Mouse (Mus musculus) layer of hippocampus, adult 2 months (tissue): ENCODE measurements around the gene Ubash3a. TPM values are rescaled to one million over a fixed set of nuclear protein-coding genes. Genes with fewer than 3 reads are reported as not detected.

Source experiments
- DNase-seq, 2 experiments: peaks; one replicate each; pipeline ENCODE4 v3.0.0; 2022; ENCODE audit warnings: low spot score in 2 of 2
- H3K27ac ChIP-seq: fragments of 200-600 bp; 2 replicates; pipeline ENCODE4 v1.8.1; 2022
- H3K4me3 ChIP-seq: fragments of 200-600 bp; 2 replicates; pipeline ENCODE4 v1.8.1; 2022; ENCODE audit warnings: mild to moderate bottlenecking
- CTCF ChIP-seq: fragments of 200-600 bp; conservative IDR thresholded peaks from 2 replicates; pipeline ENCODE4 v1.8.1; 2022; ENCODE audit warnings: antibody characterized with exemption, mild to moderate bottlenecking, moderate library complexity
- total RNA-seq, 2 experiments: library from RNA; stranded (reverse); gene quantifications; 2 replicates each; pipeline ENCODE4 v1.2.3; 2021

Gene Ubash3a
- total RNA-seq, 2 experiments from 2014 or later, result 0.66 to 0.95 TPM

GRCm38 (mm10) chr17:31281830-31282686 lies 74.4 kb downstream of the Ubash3a start:
- peak; percentile 75 for TF ChIP-seq CTCF
- H3K27ac ChIP-seq, result no peak overlapping the region

GRCm38 (mm10) chr17:31282687-31283053 lies 75.0 kb downstream of the Ubash3a start:
- H3K27ac ChIP-seq, result no peak overlapping the region
- no peak for TF ChIP-seq CTCF
- no peak overlapping the region for H3K4me3 ChIP-seq
- DNase-seq, result no peak

More at GRCm38 (mm10) chr17:31281830-31282686, 74.4 kb downstream of the Ubash3a start:
- no peak for DNase-seq
- H3K4me3 ChIP-seq, result no peak overlapping the region

GRCm38 (mm10) chr17:31285867-31286266 lies 78.2 kb downstream of the Ubash3a start:
- Histone ChIP-seq H3K4me3 (no peak overlapping the region), H3K27ac (no peak overlapping the region)
- TF ChIP-seq CTCF, result no peak; the same call in 1 of the 2 replicates
- DNase-seq, result no peak

- no peak within 1 kb of the TSS for H3K27ac ChIP-seq
- no peak for DNase-seq
- no peak for TF ChIP-seq CTCF
- H3K4me3 ChIP-seq, result no peak within 1 kb of the TSS
Measured at GRCm38 (mm10) chr17:31286492-31286891, 78.8 kb downstream of the Ubash3a start, which contains the start of gene Slc37a1. Gene Slc37a1, plus strand, starts transcription at chr17:31286792.

- no peak overlapping the region for H3K4me3 ChIP-seq
- no peak overlapping the region for H3K27ac ChIP-seq
- no peak for DNase-seq
- TF ChIP-seq CTCF, result no peak
Measured at GRCm38 (mm10) chr17:31287216-31287615, 79.5 kb downstream of the Ubash3a start.

- DNase-seq, result no peak
- TF ChIP-seq CTCF, result no peak
- Histone ChIP-seq H3K4me3 (no peak overlapping the region), H3K27ac (no peak overlapping the region)
Measured at GRCm38 (mm10) chr17:31288999-31289726, 81.5 kb downstream of the Ubash3a start.

- DNase-seq, result no peak
- Histone ChIP-seq H3K4me3 (no peak overlapping the region), H3K27ac (no peak overlapping the region)
- no peak for TF ChIP-seq CTCF
Measured at GRCm38 (mm10) chr17:31290311-31290710, 82.6 kb downstream of the Ubash3a start.

GRCm38 (mm10) chr17:31290859-31291258 lies 83.2 kb downstream of the Ubash3a start:
- no peak for TF ChIP-seq CTCF
- no peak overlapping the region for H3K4me3 ChIP-seq
- no peak for DNase-seq
- H3K27ac ChIP-seq, result no peak overlapping the region

- Histone ChIP-seq H3K27ac (no peak overlapping the region), H3K4me3 (no peak overlapping the region)
- peak; percentile 81 for TF ChIP-seq CTCF
- no peak for DNase-seq
Measured at GRCm38 (mm10) chr17:31294363-31295214, 86.9 kb downstream of the Ubash3a start.

- DNase-seq, result peak in 1 of 2 experiments; percentile 62
- Histone ChIP-seq H3K27ac (peak overlapping the region; percentile 74), H3K4me3 (peak overlapping the region; percentile 64)
- TF ChIP-seq CTCF, result peak; percentile 79
Measured at GRCm38 (mm10) chr17:31295215-31295891, 87.7 kb downstream of the Ubash3a start.

- Histone ChIP-seq H3K27ac (peak overlapping the region; percentile 74), H3K4me3 (peak overlapping the region; percentile 64)
- TF ChIP-seq CTCF, result peak; percentile 48
- peak; percentile 60 to 69 for DNase-seq
Measured at GRCm38 (mm10) chr17:31295892-31296781, 88.5 kb downstream of the Ubash3a start.

Other genes starting within 250 kb of the Ubash3a start
- gene Abcg1, start 150.2 kb upstream of the Ubash3a start, total RNA-seq, result 10 to 100 TPM; 75.7 to 83.3 TPM
- not detected for gene Tff3, start 78.2 kb upstream of the Ubash3a start, total RNA-seq
- not detected for gene Tff2, start 63.6 kb upstream of the Ubash3a start, total RNA-seq
- gene Tff1, start 42.6 kb upstream of the Ubash3a start, total RNA-seq, result not detected
- gene Tmprss3, start 8.9 kb upstream of the Ubash3a start, total RNA-seq, result not detected
- 10 to 100 TPM; 11.4 to 15.8 TPM for gene Rsph1, start 69.5 kb downstream of the Ubash3a start, total RNA-seq
- gene Slc37a1, start 78.9 kb downstream of the Ubash3a start, total RNA-seq, result 10 to 100 TPM in 1 of 2 experiments, 1 to 10 TPM in 1; 8.4 to 11.5 TPM
- gene Pde9a, start 178.3 kb downstream of the Ubash3a start, total RNA-seq, result 10 to 100 TPM; 21.8 to 31.9 TPM